ENCODE assay signal across 8 mouse cellular contexts in the genomic region with DNA sequence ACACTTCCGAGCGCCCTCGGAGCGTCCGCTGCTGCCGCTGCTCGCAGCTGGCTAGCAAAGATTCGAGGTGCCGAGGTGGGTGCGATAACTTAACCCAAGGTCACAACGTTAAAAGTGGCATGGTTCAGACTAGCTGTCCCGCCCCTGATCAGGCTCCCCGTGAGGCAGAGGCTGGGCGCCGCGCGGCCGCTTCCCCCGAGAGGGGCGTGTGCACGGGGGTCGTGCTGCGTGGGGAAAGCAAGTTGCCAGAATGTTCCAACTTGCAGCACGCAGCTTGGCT. TPM values are rescaled to one million over a fixed set of nuclear protein-coding genes. Genes with fewer than 3 reads are reported as not detected.
DNase-seq lines count a peak whose midpoint lies in the region; ATAC-seq and TF ChIP-seq lines count a peak whose summit lies in the region.

No protein-coding gene starts in this region.

- no peak overlapping the region for H3K9ac ChIP-seq in forebrain, embryonic 16.5 days (replicated peaks; ENCODE audit: low read depth, low read length)

- H3K4me3 ChIP-seq in heart, embryonic 10.5 days, result peak overlapping the region; percentile 71
- H3K4me3 ChIP-seq in E14TG2a.4 (replicated peaks; ENCODE audit: low read length), result peak overlapping the region; percentile 73
- peak overlapping the region; percentile 59 for H3K4me3 ChIP-seq in forebrain, embryonic 16.5 days (replicated peaks; ENCODE audit: low read length)

- peak overlapping the region; percentile 85 for H3K27ac ChIP-seq in heart, embryonic 10.5 days
- H3K27ac ChIP-seq in forebrain, embryonic 16.5 days (ENCODE audit: low read length), result no peak overlapping the region

- ATAC-seq in forebrain, embryonic 16.5 days, result no peak
- ATAC-seq in megakaryocyte progenitor cell, adult 5-6 weeks (replicated peaks; ENCODE audit: poor library complexity), result 0 out of 2 replicates have a peak, but pooled peaks have one; percentile 15
- no peak for ATAC-seq in granulocyte monocyte progenitor cell, adult 5-6 weeks (replicated peaks; ENCODE audit: poor library complexity, severe bottlenecking)

- TF ChIP-seq CTCF in E14TG2a.4 (conservative IDR thresholded peaks at IDR 0.05; ENCODE audit: low read length), result no peak

- H3K36me3 ChIP-seq in heart, embryonic 10.5 days, result peaks cover 11% of the 10 kb centered on the region
- no peaks in the 10 kb centered on the region for H3K36me3 ChIP-seq in E14TG2a.4 (ENCODE audit: insufficient read depth, low read length)
- H3K36me3 ChIP-seq in forebrain, embryonic 16.5 days (ENCODE audit: control insufficient read depth, insufficient read depth), result no peaks in the 10 kb centered on the region

- no peaks in the 10 kb centered on the region for H3K4me1 ChIP-seq in heart, embryonic 10.5 days
- H3K4me1 ChIP-seq in E14TG2a.4 (replicated peaks; ENCODE audit: low read depth, low read length), result peaks cover 17% of the 10 kb centered on the region
- peaks cover 9% of the 10 kb centered on the region for H3K4me1 ChIP-seq in forebrain, embryonic 16.5 days (replicated peaks; ENCODE audit: control insufficient read depth, insufficient read depth, low read length)

- H3K27me3 ChIP-seq in heart, embryonic 10.5 days (ENCODE audit: insufficient read depth, poor library complexity, severe bottlenecking), result peaks cover 72% of the 10 kb centered on the region
- peaks cover 75% of the 10 kb centered on the region for H3K27me3 ChIP-seq in E14TG2a.4 (ENCODE audit: insufficient read depth, low read length)
- H3K27me3 ChIP-seq in forebrain, embryonic 16.5 days (replicated peaks; ENCODE audit: control insufficient read depth, insufficient read depth, low read length), result peaks cover 4% of the 10 kb centered on the region

- H3K9me3 ChIP-seq in heart, embryonic 10.5 days, result no peaks in the 10 kb centered on the region
- H3K9me3 ChIP-seq in E14TG2a.4 (ENCODE audit: low read length), result no peaks in the 10 kb centered on the region
- no peaks in the 10 kb centered on the region for H3K9me3 ChIP-seq in forebrain, embryonic 16.5 days (ENCODE audit: control insufficient read depth, low read length)

- WGBS in heart, embryonic 10.5 days, result 16% methylated on average over 24 of the region's 24 CpGs
- 16% methylated on average over 24 of the region's 24 CpGs for WGBS in forebrain, embryonic 16.5 days

- H3K4me2 ChIP-seq in forebrain, embryonic 16.5 days (ENCODE audit: low read length), result peak overlapping the region; percentile 84

- no peak for DNase-seq in heart, embryonic 10.5 days (ENCODE audit: low spot score)
- no peak for DNase-seq in heart, adult 9 months (ENCODE audit: low spot score in 2 of 2)
- DNase-seq in right cerebral cortex, postnatal 10 days (ENCODE audit: low spot score in 2 of 2), result no peak
- no peak for DNase-seq in spleen, postnatal 14 days (ENCODE audit: low spot score in 2 of 2)

RNA-seq across cellular contexts. Expression of gene Cited1, which starts 1.1 kb away (rescaled TPM):
- 374 and 827 TPM in 2 replicates for polyA plus RNA-seq in heart, embryonic 10.5 days (2016; fragmentation: Nextera tagmentation; extraction: Ambion mirVana)
- 5.9 and 7.4 TPM in 2 replicates for polyA plus RNA-seq in forebrain, embryonic 16.5 days (2015; fragmentation: Nextera tagmentation; extraction: Ambion mirVana)
- total RNA-seq in megakaryocyte progenitor cell, adult 5-6 weeks (2015), result not detected in 2 replicates
- not detected in 2 replicates for total RNA-seq in megakaryocyte progenitor cell, adult 5-6 weeks (2017)
- not detected in 2 replicates for total RNA-seq in granulocyte monocyte progenitor cell, adult 5-6 weeks (2014; fragmentation: Nextera tagmentation)
- total RNA-seq in granulocyte monocyte progenitor cell, adult 5-6 weeks (2017), result not detected in 2 replicates
